Mouse (Mus musculus) ES-E14 (cell line): ENCODE measurements at regions not wholly inside any gene's neighbourhood (a gene's known extent, or its start where the extent isn't known, plus 50 kb on each side); places are given as distances from the start of the nearest gene placed in this dataset.

Experiments
- DNase-seq: peaks from one replicate; pipeline ENCODE4 v3.0.0-alpha.2; 2013; ENCODE audit warnings: low read depth, low spot score
- H3K27ac ChIP-seq: 2 replicates; pipeline ENCODE4 v1.5.1; 2012; ENCODE audit warnings: low read depth, mild to moderate bottlenecking, low read length, moderate library complexity, mixed read lengths; ENCODE audit not compliant: poor library complexity, insufficient read depth, severe bottlenecking
- H3K36me3 ChIP-seq: 2 replicates; pipeline ENCODE4 v1.6.1; 2012; ENCODE audit warnings: mild to moderate bottlenecking, low read length, moderate library complexity, mixed read lengths; ENCODE audit not compliant: control insufficient read depth, poor library complexity, insufficient read depth, severe bottlenecking
- H3K4me1 ChIP-seq, 2 experiments: fragments of 150-350 bp in 1 of 2; sonication (generic) in 1 of 2; 2 replicates each; pipeline ENCODE4 v1.6.1; 2012; ENCODE audit warnings: low read length in 2 of 2, mild to moderate bottlenecking in 1 of 2, mixed read lengths in 1 of 2; ENCODE audit not compliant: control insufficient read depth in 2 of 2, insufficient read depth in 2 of 2, poor library complexity in 1 of 2
- H3K4me3 ChIP-seq, 2 experiments: fragments of 150-350 bp in 1 of 2; sonication (generic) in 1 of 2; 2 replicates each; pipeline ENCODE4 v1.5.1; 2012; ENCODE audit warnings: low read length in 2 of 2, low read depth in 1 of 2, mild to moderate bottlenecking in 1 of 2, mixed read lengths in 1 of 2; ENCODE audit not compliant: insufficient read depth in 1 of 2, poor library complexity in 1 of 2, severe bottlenecking in 1 of 2
- H3K9ac ChIP-seq: 2 replicates; pipeline ENCODE4 v1.6.1; 2012; ENCODE audit warnings: low read depth, mild to moderate bottlenecking, low read length, mixed read lengths; ENCODE audit not compliant: poor library complexity, insufficient read depth, severe bottlenecking
- H3K9me3 ChIP-seq: fragments of 150-350 bp; sonication (generic); 2 replicates; pipeline ENCODE4 v1.6.1; 2012; ENCODE audit warnings: low read depth, mild to moderate bottlenecking, low read length; ENCODE audit not compliant: control insufficient read depth, insufficient read depth
- CHD2 ChIP-seq: IDR thresholded peaks from 2 replicates; pipeline ENCODE4 v1.6.1; 2014; ENCODE audit warnings: mild to moderate bottlenecking, low read depth, low read length, inconsistent platforms
- HCFC1 ChIP-seq: IDR thresholded peaks from 2 replicates; pipeline ENCODE4 v1.6.1; 2012; ENCODE audit warnings: low read length, inconsistent platforms, borderline replicate concordance; ENCODE audit not compliant: insufficient read depth
- MAFK ChIP-seq: IDR thresholded peaks from 2 replicates; pipeline ENCODE4 v1.6.1; 2014; ENCODE audit warnings: mild to moderate bottlenecking, low read depth, low read length, inconsistent platforms; ENCODE audit not compliant: insufficient read depth
- ZC3H11A ChIP-seq: IDR thresholded peaks from 2 replicates; pipeline ENCODE4 v1.6.1; 2012; ENCODE audit warnings: low read depth, mild to moderate bottlenecking, inconsistent platforms, low read length, borderline replicate concordance
- ZNF384 ChIP-seq: IDR thresholded peaks from 2 replicates; pipeline ENCODE4 v1.6.1; 2012; ENCODE audit warnings: low read depth, low read length, inconsistent platforms
- in situ Hi-C, 2 experiments: fragments of 600-800 bp; cut with MboI; formaldehyde crosslinking; loops; one replicate each; pipeline ENCODE4 v1.15.1; 2025; ENCODE audit warnings: low sequenced_read_pairs in 2 of 2, inconsistent platforms in 1 of 2; ENCODE audit not compliant: unreplicated experiment in 2 of 2

GRCm38 (mm10) chr1:35115521-35115920 lies 265.7 kb downstream of the Plekhb2 start:
- TF ChIP-seq ZNF384 (no peak), HCFC1 (no peak), ZC3H11A (no peak), MAFK (no peak), CHD2 (no peak)

GRCm38 (mm10) chr1:35137907-35138306 lies 288.1 kb downstream of the Plekhb2 start:
- Histone ChIP-seq H3K9me3 (no peaks in the 10 kb centered on the region), H3K9ac (no peak overlapping the region), H3K4me1 (no peaks in the 10 kb centered on the region), H3K27ac (no peak overlapping the region), H3K36me3 (no peaks in the 10 kb centered on the region), H3K4me3 (no peak overlapping the region)
- TF ChIP-seq CHD2: no peak
- TF ChIP-seq ZNF384: no peak
- no peak for TF ChIP-seq HCFC1
- DNase-seq: no peak
- in situ Hi-C loops: no loop called here

More at GRCm38 (mm10) chr1:35115521-35115920, 265.7 kb downstream of the Plekhb2 start:
- Histone ChIP-seq H3K27ac (peak overlapping the region; percentile 84; the same call in 1 of the 2 replicates), H3K36me3 (no peaks in the 10 kb centered on the region), H3K9me3 (no peaks in the 10 kb centered on the region), H3K4me3 (no peak overlapping the region), H3K9ac (no peak overlapping the region), H3K4me1 (no peaks in the 10 kb centered on the region)
- no peak for DNase-seq
- in situ Hi-C loops: no loop called here

GRCm38 (mm10) chr1:35149036-35149435 lies 299.3 kb downstream of the Plekhb2 start:
- peak; percentile 9 for DNase-seq
- no peaks in the 10 kb centered on the region for H3K36me3 ChIP-seq

GRCm38 (mm10) chr1:35162506-35162905 lies 312.7 kb downstream of the Plekhb2 start:
- no peak overlapping the region for H3K4me3 ChIP-seq
- in situ Hi-C loops: no loop called here
- H3K27ac ChIP-seq: no peak overlapping the region
- H3K9me3 ChIP-seq: no peaks in the 10 kb centered on the region
- H3K9ac ChIP-seq: no peak overlapping the region
- H3K36me3 ChIP-seq: no peaks in the 10 kb centered on the region
- no peak for TF ChIP-seq ZC3H11A
- no peak for TF ChIP-seq HCFC1
- DNase-seq: no peak
- H3K4me1 ChIP-seq: no peaks in the 10 kb centered on the region

More at GRCm38 (mm10) chr1:35149036-35149435, 299.3 kb downstream of the Plekhb2 start:
- Histone ChIP-seq H3K9ac (no peak overlapping the region), H3K4me3 (no peak overlapping the region), H3K9me3 (no peaks in the 10 kb centered on the region), H3K27ac (no peak overlapping the region), H3K4me1 (no peaks in the 10 kb centered on the region)
- TF ChIP-seq HCFC1 (no peak), ZNF384 (no peak), CHD2 (no peak), ZC3H11A (no peak), MAFK (no peak)
- in situ Hi-C loops: no loop called here

- DNase-seq: no peak
- TF ChIP-seq HCFC1 (no peak), ZNF384 (no peak), CHD2 (no peak), ZC3H11A (no peak), MAFK (no peak)
- no peak overlapping the region for H3K27ac ChIP-seq
- H3K4me1 ChIP-seq: no peaks in the 10 kb centered on the region
- no peak overlapping the region for H3K9ac ChIP-seq
- no peaks in the 10 kb centered on the region for H3K36me3 ChIP-seq
- no peak overlapping the region for H3K4me3 ChIP-seq
- in situ Hi-C loops: no loop called here
- no peaks in the 10 kb centered on the region for H3K9me3 ChIP-seq
Measured at GRCm38 (mm10) chr1:35200656-35201055, 350.9 kb downstream of the Plekhb2 start.
